Mouse (Mus musculus) lung, embryonic 16.5 days (tissue): ENCODE data around the gene Ess2. TPM values are rescaled to one million over a fixed set of nuclear protein-coding genes. Genes with fewer than 3 reads are reported as not detected.

Experiments used
- ATAC-seq: fragments of 200-750 bp; cut with Nextera tagmentation; 2 replicates; pipeline ENCODE4 v1.8.0; 2017; ENCODE audit warnings: low read depth, mild to moderate bottlenecking, moderate library complexity
- H3K27ac ChIP-seq: fragments of 300-500 bp; sonication (generic); 2 replicates; pipeline ENCODE4 v1.5.1; 2014; ENCODE audit warnings: mild to moderate bottlenecking, control low read depth, low read length
- H3K27me3 ChIP-seq: fragments of 300-500 bp; sonication (generic); 2 replicates; pipeline ENCODE4 v1.6.1; 2014; ENCODE audit warnings: low read depth, low read length, mixed read lengths; ENCODE audit not compliant: control insufficient read depth, insufficient read depth
- H3K36me3 ChIP-seq: fragments of 300-500 bp; sonication (generic); 2 replicates; pipeline ENCODE4 v1.6.1; 2014; ENCODE audit warnings: low read length; ENCODE audit not compliant: control insufficient read depth, insufficient read depth
- H3K4me1 ChIP-seq: fragments of 300-500 bp; sonication (generic); replicated peaks from 2 replicates; pipeline ENCODE4 v1.6.1; 2014; ENCODE audit warnings: low read length, mixed read lengths; ENCODE audit not compliant: control insufficient read depth, insufficient read depth
- H3K4me2 ChIP-seq: fragments of 300-500 bp; sonication (generic); 2 replicates; pipeline ENCODE4 v1.6.1; 2014; ENCODE audit warnings: low read depth, low read length, control low read depth
- H3K4me3 ChIP-seq: fragments of 300-500 bp; sonication (generic); 2 replicates; pipeline ENCODE4 v1.5.1; 2014; ENCODE audit warnings: mild to moderate bottlenecking, low read length, control low read depth
- H3K9ac ChIP-seq: fragments of 300-500 bp; sonication (generic); 2 replicates; pipeline ENCODE4 v1.6.1; 2014; ENCODE audit warnings: low read length, control low read depth
- H3K9me3 ChIP-seq: fragments of 300-500 bp; sonication (generic); 2 replicates; pipeline ENCODE4 v1.6.1; 2016; ENCODE audit warnings: low read length; ENCODE audit not compliant: control insufficient read depth
- WGBS: fragments of 180-500 bp; shearing (Covaris S2); extraction: QIAGEN DNeasy Blood & Tissue Kit; methylation state at CpG from one replicate; pipeline ENCODE4 v1.1.7; 2014; 5-methylcytosine and 5-hydroxymethylcytosine counted together
- polyA plus RNA-seq: library from polyadenylated mRNA; unstranded; fragments of >200 nt; fragmentation: Nextera tagmentation; extraction: Ambion mirVana; gene quantifications from 2 replicates; pipeline ENCODE4 v1.2.1, GENCODE M21; 2015

Gene Ess2
- polyA plus RNA-seq, 1 experiment from 2014 or later, result 42.0 TPM

GRCm38 (mm10) chr16:17938187-17938586, 27.0 kb upstream of the Ess2 start:
- H3K4me2 ChIP-seq, result no peak overlapping the region
- H3K9ac ChIP-seq, result no peak overlapping the region
- no peak for ATAC-seq
- no peaks in the 10 kb centered on the region for H3K9me3 ChIP-seq
- no peaks in the 10 kb centered on the region for H3K36me3 ChIP-seq
- H3K4me3 ChIP-seq, result no peak overlapping the region
- 58% methylated on average over 7 of the region's 7 CpGs for WGBS
- H3K27me3 ChIP-seq, result no peaks in the 10 kb centered on the region; the same call in none of the 2 replicates
- H3K4me1 ChIP-seq, result peaks cover 9% of the 10 kb centered on the region
- H3K27ac ChIP-seq, result no peak overlapping the region

- H3K27ac ChIP-seq, result no peak overlapping the region
- no peaks in the 10 kb centered on the region for H3K36me3 ChIP-seq
- H3K9ac ChIP-seq, result no peak overlapping the region
- H3K4me1 ChIP-seq, result peaks cover 9% of the 10 kb centered on the region
- ATAC-seq, result no peak
- H3K4me3 ChIP-seq, result no peak overlapping the region
- H3K27me3 ChIP-seq, result no peaks in the 10 kb centered on the region; the same call in none of the 2 replicates
- whole genome bisulfite sequencing, result 75% methylated on average over 10 of the region's 10 CpGs
- H3K9me3 ChIP-seq, result no peaks in the 10 kb centered on the region
- no peak overlapping the region for H3K4me2 ChIP-seq
These were observed 25.6 kb upstream of the Ess2 start for GRCm38 (mm10) chr16:17936776-17937175.

GRCm38 (mm10) chr16:17934445-17934910, 23.3 kb upstream of the Ess2 start:
- 40% methylated on average over 3 of the region's 3 CpGs for WGBS
- no peak overlapping the region for H3K4me2 ChIP-seq
- peaks cover 8% of the 10 kb centered on the region for H3K4me1 ChIP-seq
- H3K36me3 ChIP-seq, result no peaks in the 10 kb centered on the region
- H3K9me3 ChIP-seq, result no peaks in the 10 kb centered on the region
- H3K27me3 ChIP-seq, result no peaks in the 10 kb centered on the region; the same call in none of the 2 replicates
- ATAC-seq, result no peak
- H3K27ac ChIP-seq, result no peak overlapping the region
- no peak overlapping the region for H3K4me3 ChIP-seq
- H3K9ac ChIP-seq, result no peak overlapping the region

GRCm38 (mm10) chr16:17933594-17934444, 22.7 kb upstream of the Ess2 start:
- Histone ChIP-seq H3K4me1 (peaks cover 4% of the 10 kb centered on the region; the same call in 1 of the 2 replicates), H3K27ac (no peak overlapping the region), H3K4me3 (no peak overlapping the region), H3K9me3 (no peaks in the 10 kb centered on the region), H3K36me3 (no peaks in the 10 kb centered on the region), H3K9ac (no peak overlapping the region), H3K4me2 (no peak overlapping the region), H3K27me3 (no peaks in the 10 kb centered on the region; the same call in none of the 2 replicates)
- 54% methylated on average over 9 of the region's 9 CpGs for WGBS
- no peak for ATAC-seq

- Histone ChIP-seq H3K27me3 (no peaks in the 10 kb centered on the region; the same call in none of the 2 replicates), H3K4me1 (no peaks in the 10 kb centered on the region; the same call in 1 of the 2 replicates), H3K4me2 (no peak overlapping the region), H3K9ac (no peak overlapping the region), H3K27ac (no peak overlapping the region), H3K4me3 (no peak overlapping the region), H3K9me3 (no peaks in the 10 kb centered on the region), H3K36me3 (no peaks in the 10 kb centered on the region)
- no peak for ATAC-seq
- 74% methylated on average over 5 of the region's 5 CpGs for WGBS
These were observed 20.8 kb upstream of the Ess2 start for GRCm38 (mm10) chr16:17931906-17932460.

- Histone ChIP-seq H3K9ac (no peak overlapping the region), H3K4me3 (no peak overlapping the region), H3K27ac (no peak overlapping the region), H3K4me1 (no peaks in the 10 kb centered on the region; the same call in 1 of the 2 replicates), H3K4me2 (no peak overlapping the region), H3K36me3 (peaks cover 6% of the 10 kb centered on the region), H3K27me3 (no peaks in the 10 kb centered on the region), H3K9me3 (no peaks in the 10 kb centered on the region)
- WGBS, result 67% methylated on average over 2 of the region's 2 CpGs
- ATAC-seq, result no peak
These were observed 18.5 kb upstream of the Ess2 start for GRCm38 (mm10) chr16:17929631-17930030.

GRCm38 (mm10) chr16:17929211-17929610, 18.1 kb upstream of the Ess2 start:
- peaks cover 6% of the 10 kb centered on the region for H3K36me3 ChIP-seq
- no peaks in the 10 kb centered on the region for H3K9me3 ChIP-seq
- no peak overlapping the region for H3K4me2 ChIP-seq
- no peaks in the 10 kb centered on the region; the same call in 1 of the 2 replicates for H3K4me1 ChIP-seq
- H3K9ac ChIP-seq, result no peak overlapping the region
- no peak overlapping the region for H3K4me3 ChIP-seq
- no peaks in the 10 kb centered on the region for H3K27me3 ChIP-seq
- no peak for ATAC-seq
- peak overlapping the region; percentile 90 for H3K27ac ChIP-seq
- WGBS, result 19% methylated on average over 2 of the region's 2 CpGs

GRCm38 (mm10) chr16:17928627-17929104, 17.5 kb upstream of the Ess2 start:
- peak; percentile 79 for ATAC-seq
- Histone ChIP-seq H3K9me3 (no peaks in the 10 kb centered on the region), H3K4me3 (peak overlapping the region; percentile 88), H3K4me2 (peak overlapping the region; percentile 97), H3K9ac (peak overlapping the region; percentile 85), H3K36me3 (peaks cover 6% of the 10 kb centered on the region), H3K27me3 (no peaks in the 10 kb centered on the region), H3K4me1 (no peaks in the 10 kb centered on the region; the same call in 1 of the 2 replicates), H3K27ac (peak overlapping the region; percentile 90)
- 0% methylated on average over 9 of the region's 9 CpGs for WGBS

- Histone ChIP-seq H3K9me3 (no peaks in the 10 kb centered on the region), H3K4me2 (peak within 1 kb of the TSS; percentile 97), H3K27ac (peak within 1 kb of the TSS; percentile 90), H3K4me1 (no peaks in the 10 kb centered on the region; the same call in 1 of the 2 replicates), H3K27me3 (no peaks in the 10 kb centered on the region), H3K9ac (peak within 1 kb of the TSS; percentile 85), H3K4me3 (peak within 1 kb of the TSS; percentile 88), H3K36me3 (peaks cover 6% of the 10 kb centered on the region)
- under 1% methylated on average over 47 of the region's 47 CpGs for WGBS
- peak; percentile 84 for ATAC-seq
These were observed 17.0 kb upstream of the Ess2 start, which contains the start of gene Slc25a1 for GRCm38 (mm10) chr16:17928087-17928580. Gene Slc25a1, minus strand, starts transcription at chr16:17928219.
